Mouse (Mus musculus) kidney, postnatal 36 days (tissue): Measurements from ENCODE around the gene Slc23a2.

ENCODE experiments used
- DNase-seq, 2 experiments: peaks; one replicate each; pipeline ENCODE4 v3.0.0; 2021 to 2022; ENCODE audit warnings: mixed read lengths in 2 of 2

The Slc23a2 gene

GRCm38 (mm10) chr2:132133436-132133835 lies 11.5 kb downstream of the Slc23a2 start:
- DNase-seq: no peak

GRCm38 (mm10) chr2:132131266-132131665 lies 13.6 kb downstream of the Slc23a2 start:
- DNase-seq: peak; percentile 85 to 89

- DNase-seq: no peak
Measured at GRCm38 (mm10) chr2:132129980-132130379, 14.9 kb downstream of the Slc23a2 start.

- no peak for DNase-seq
Measured at GRCm38 (mm10) chr2:132129247-132129646, 15.7 kb downstream of the Slc23a2 start.

- DNase-seq: no peak
Measured at GRCm38 (mm10) chr2:132127904-132128303, 17.0 kb downstream of the Slc23a2 start.

GRCm38 (mm10) chr2:132126292-132126691 lies 18.6 kb downstream of the Slc23a2 start:
- no peak for DNase-seq

GRCm38 (mm10) chr2:132123063-132123462 lies 21.8 kb downstream of the Slc23a2 start:
- no peak for DNase-seq

- no peak for DNase-seq
Measured at GRCm38 (mm10) chr2:132121050-132121449, 23.9 kb downstream of the Slc23a2 start.

GRCm38 (mm10) chr2:132118646-132119045 lies 26.3 kb downstream of the Slc23a2 start:
- no peak for DNase-seq

GRCm38 (mm10) chr2:132115936-132116335 lies 29.0 kb downstream of the Slc23a2 start:
- DNase-seq: no peak

- DNase-seq: no peak
Measured at GRCm38 (mm10) chr2:132115344-132115743, 29.6 kb downstream of the Slc23a2 start.

GRCm38 (mm10) chr2:132113962-132114759 lies 30.7 kb downstream of the Slc23a2 start:
- DNase-seq: peak; percentile 39 to 41

GRCm38 (mm10) chr2:132112319-132112718 lies 32.6 kb downstream of the Slc23a2 start:
- DNase-seq: no peak

GRCm38 (mm10) chr2:132111905-132112304 lies 33.0 kb downstream of the Slc23a2 start:
- no peak for DNase-seq

GRCm38 (mm10) chr2:132111266-132111665 lies 33.6 kb downstream of the Slc23a2 start:
- peak; percentile 68 to 77 for DNase-seq

- peak; percentile 47 to 54 for DNase-seq
Measured at GRCm38 (mm10) chr2:132110702-132111101, 34.2 kb downstream of the Slc23a2 start.

- DNase-seq: no peak
Measured at GRCm38 (mm10) chr2:132108988-132109387, 35.9 kb downstream of the Slc23a2 start.

GRCm38 (mm10) chr2:132107611-132108010 lies 37.3 kb downstream of the Slc23a2 start:
- peak; percentile 73 to 75 for DNase-seq

GRCm38 (mm10) chr2:132106069-132106468 lies 38.8 kb downstream of the Slc23a2 start:
- no peak for DNase-seq

- peak; percentile 44 to 53 for DNase-seq
Measured at GRCm38 (mm10) chr2:132103265-132103664, 41.6 kb downstream of the Slc23a2 start.

- peak in 1 of 2 experiments; percentile 36 for DNase-seq
Measured at GRCm38 (mm10) chr2:132102505-132103130, 42.3 kb downstream of the Slc23a2 start.

GRCm38 (mm10) chr2:132098942-132099672 lies 45.8 kb downstream of the Slc23a2 start:
- no peak for DNase-seq

GRCm38 (mm10) chr2:132098365-132098764 lies 46.5 kb downstream of the Slc23a2 start:
- no peak for DNase-seq
